Mouse (Mus musculus) urinary bladder, postnatal 25 days (tissue): ENCODE results near the gene Tbx10.

ENCODE experiments used
- DNase-seq: peaks from one replicate; pipeline ENCODE4 v3.0.0; 2022; ENCODE audit warnings: low spot score

Gene Tbx10

GRCm38 (mm10) chr19:3975866-3976265 lies 16.7 kb upstream of the Tbx10 start:
- no peak for DNase-seq

- peak; percentile 73 for DNase-seq
These were observed 12.2 kb upstream of the Tbx10 start for GRCm38 (mm10) chr19:3980309-3980708.

- no peak for DNase-seq
These were observed 11.6 kb upstream of the Tbx10 start for GRCm38 (mm10) chr19:3980917-3981316.

- no peak for DNase-seq
These were observed 8.9 kb upstream of the Tbx10 start for GRCm38 (mm10) chr19:3983527-3984200.

GRCm38 (mm10) chr19:3985261-3985681 lies 7.3 kb upstream of the Tbx10 start:
- no peak for DNase-seq

GRCm38 (mm10) chr19:3986334-3986733 lies 6.2 kb upstream of the Tbx10 start, which contains the start of gene Acy3:
Acy3 (plus strand) TSS chr19:3986570.
- peak; percentile 60 for DNase-seq

GRCm38 (mm10) chr19:3988066-3988465 lies 4.5 kb upstream of the Tbx10 start:
- DNase-seq = no peak

- no peak for DNase-seq
These were observed 3.8 kb upstream of the Tbx10 start for GRCm38 (mm10) chr19:3988750-3989149.

- no peak for DNase-seq
These were observed 1.7 kb upstream of the Tbx10 start for GRCm38 (mm10) chr19:3990804-3991203.

- no peak for DNase-seq
These were observed 990 bp upstream of the Tbx10 start for GRCm38 (mm10) chr19:3991562-3991961.

- DNase-seq = no peak
These were observed 586 bp upstream of the Tbx10 start for GRCm38 (mm10) chr19:3991966-3992365.

GRCm38 (mm10) chr19:3994932-3995331 lies 2.4 kb downstream of the Tbx10 start:
- no peak for DNase-seq

GRCm38 (mm10) chr19:3995505-3995904 lies 3.0 kb downstream of the Tbx10 start:
- no peak for DNase-seq

- no peak for DNase-seq
These were observed 3.6 kb downstream of the Tbx10 start for GRCm38 (mm10) chr19:3996106-3996505.

GRCm38 (mm10) chr19:3996747-3997146 lies 4.2 kb downstream of the Tbx10 start:
- DNase-seq = no peak

GRCm38 (mm10) chr19:3997231-3997630 lies 4.7 kb downstream of the Tbx10 start:
- DNase-seq = no peak

GRCm38 (mm10) chr19:3998335-3998734 lies 5.8 kb downstream of the Tbx10 start:
- DNase-seq = no peak

- DNase-seq = no peak
These were observed 6.7 kb downstream of the Tbx10 start for GRCm38 (mm10) chr19:3999121-3999730.

- peak; percentile 86 for DNase-seq
These were observed 7.8 kb downstream of the Tbx10 start, which contains the start of the genes Nudt8 and Gm49405 for GRCm38 (mm10) chr19:4000119-4000900. Nudt8 (plus strand) TSS chr19:4000580. Gm49405 (plus strand) TSS chr19:4000626.

- no peak for DNase-seq
These were observed 8.5 kb downstream of the Tbx10 start for GRCm38 (mm10) chr19:4000949-4001525.

GRCm38 (mm10) chr19:4001752-4002151 lies 9.2 kb downstream of the Tbx10 start:
- DNase-seq = no peak

- DNase-seq = no peak
These were observed 10.6 kb downstream of the Tbx10 start, which contains the start of gene Doc2g for GRCm38 (mm10) chr19:4003112-4003511. Doc2g (plus strand) TSS chr19:4003313.
